Comparison of ENCODE assay signal across 15 mouse cellular contexts in the genomic region with DNA sequence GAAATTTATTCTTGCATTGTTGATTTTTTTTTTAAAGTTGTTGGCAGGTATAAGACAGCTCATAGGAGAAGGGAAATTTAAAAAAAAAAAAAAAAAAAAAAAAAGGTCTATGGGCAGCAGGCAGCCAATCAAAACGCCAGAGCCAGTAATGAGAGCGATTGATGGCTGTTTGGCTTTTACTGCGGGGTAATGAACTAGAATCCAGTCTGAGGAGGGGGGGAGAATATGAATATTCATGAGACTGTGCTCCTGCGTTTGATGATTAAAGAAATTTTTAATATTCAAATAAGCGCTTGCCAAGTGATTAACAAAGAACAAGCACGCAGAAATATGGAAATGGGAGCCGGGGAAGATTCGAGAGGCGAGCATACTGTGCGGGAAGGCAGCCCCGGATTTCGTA. TPM values are rescaled to one million over a fixed set of nuclear protein-coding genes. Genes with fewer than 3 reads are reported as not detected.
A peak's percentile ranks its signal among the peaks of the same experiment; 100 is the strongest.
DNase-seq lines count a peak whose midpoint lies in the region; ATAC-seq lines count a peak whose summit lies in the region.
"Had no signal": no experiment of that assay in that cellular context is flagged by ENCODE, and none has a peak within 500 bp of the region (broad histone marks: within the 10 kb centered on the region; RNA-seq: fewer than 3 reads in every experiment).

No protein-coding gene starts in this region.

- no peak overlapping the region for H3K4me3 ChIP-seq in neural tube, embryonic 11.5 days (ENCODE audit: low read depth, low read length)
- no peak overlapping the region for H3K4me3 ChIP-seq in forebrain, embryonic 16.5 days (replicated peaks; ENCODE audit: low read length)
- no peak overlapping the region for H3K4me3 ChIP-seq in midbrain, embryonic 14.5 days (replicated peaks; ENCODE audit: low read depth, low read length)
- no peak overlapping the region for H3K4me3 ChIP-seq in kidney, embryonic 15.5 days (replicated peaks)
- H3K4me3 ChIP-seq: embryonic facial prominence, embryonic 12.5 days; heart, embryonic 15.5 days had no signal

- H3K27me3 ChIP-seq in neural tube, embryonic 11.5 days (ENCODE audit: control insufficient read depth, insufficient read depth, low read length) = no peaks in the 10 kb centered on the region
- H3K27me3 ChIP-seq in forebrain, embryonic 16.5 days (replicated peaks; ENCODE audit: control insufficient read depth, insufficient read depth, low read length) = no peaks in the 10 kb centered on the region
- no peaks in the 10 kb centered on the region for H3K27me3 ChIP-seq in midbrain, embryonic 14.5 days (ENCODE audit: control insufficient read depth, insufficient read depth, low read length)
- no peaks in the 10 kb centered on the region for H3K27me3 ChIP-seq in kidney, embryonic 15.5 days
- H3K27me3 ChIP-seq: embryonic facial prominence, embryonic 12.5 days; heart, embryonic 15.5 days had no signal

- peaks cover 30% of the 10 kb centered on the region for H3K4me1 ChIP-seq in neural tube, embryonic 11.5 days (ENCODE audit: control insufficient read depth, insufficient read depth, low read length)
- peaks cover 87% of the 10 kb centered on the region for H3K4me1 ChIP-seq in forebrain, embryonic 16.5 days (replicated peaks; ENCODE audit: control insufficient read depth, insufficient read depth, low read length)
- H3K4me1 ChIP-seq in midbrain, embryonic 14.5 days (ENCODE audit: control insufficient read depth, insufficient read depth, low read length) = peaks cover 68% of the 10 kb centered on the region
- H3K4me1 ChIP-seq in kidney, embryonic 15.5 days = peaks cover 51% of the 10 kb centered on the region

- H3K9ac ChIP-seq in neural tube, embryonic 11.5 days (ENCODE audit: low read length) = no peak overlapping the region
- H3K9ac ChIP-seq in forebrain, embryonic 16.5 days (replicated peaks; ENCODE audit: low read depth, low read length) = no peak overlapping the region
- no peak overlapping the region for H3K9ac ChIP-seq in midbrain, embryonic 14.5 days (replicated peaks; ENCODE audit: low read length)
- no peak overlapping the region for H3K9ac ChIP-seq in kidney, embryonic 15.5 days
- H3K9ac ChIP-seq: embryonic facial prominence, embryonic 12.5 days; heart, embryonic 15.5 days had no signal

- no peaks in the 10 kb centered on the region for H3K36me3 ChIP-seq in neural tube, embryonic 11.5 days (ENCODE audit: control insufficient read depth, insufficient read depth, low read length)
- H3K36me3 ChIP-seq in forebrain, embryonic 16.5 days (ENCODE audit: control insufficient read depth, insufficient read depth) = no peaks in the 10 kb centered on the region
- no peaks in the 10 kb centered on the region for H3K36me3 ChIP-seq in midbrain, embryonic 14.5 days (ENCODE audit: control insufficient read depth, insufficient read depth, low read length)
- no peaks in the 10 kb centered on the region for H3K36me3 ChIP-seq in kidney, embryonic 15.5 days
- H3K36me3 ChIP-seq: embryonic facial prominence, embryonic 12.5 days; heart, embryonic 15.5 days had no signal

- 45% methylated on average over 12 of the region's 12 CpGs for WGBS in neural tube, embryonic 11.5 days
- WGBS in forebrain, embryonic 16.5 days = 14% methylated on average over 12 of the region's 12 CpGs
- 36% methylated on average over 12 of the region's 12 CpGs for WGBS in midbrain, embryonic 14.5 days
- 56% methylated on average over 12 of the region's 12 CpGs for WGBS in kidney, embryonic 15.5 days

- no peak overlapping the region for H3K27ac ChIP-seq in neural tube, embryonic 11.5 days (ENCODE audit: low read depth, low read length)
- H3K27ac ChIP-seq in forebrain, embryonic 16.5 days (ENCODE audit: low read length) = peak overlapping the region; percentile 81
- H3K27ac ChIP-seq in midbrain, embryonic 14.5 days (replicated peaks; ENCODE audit: low read depth, low read length) = peak overlapping the region; percentile 81; the same call in 1 of the 2 replicates
- H3K27ac ChIP-seq in kidney, embryonic 15.5 days = no peak overlapping the region
- H3K27ac ChIP-seq: heart, embryonic 15.5 days had no signal

- no peaks in the 10 kb centered on the region for H3K9me3 ChIP-seq in neural tube, embryonic 11.5 days (ENCODE audit: control insufficient read depth, low read length)
- no peaks in the 10 kb centered on the region for H3K9me3 ChIP-seq in forebrain, embryonic 16.5 days (ENCODE audit: control insufficient read depth, low read length)
- H3K9me3 ChIP-seq in midbrain, embryonic 14.5 days (ENCODE audit: control insufficient read depth, low read length) = no peaks in the 10 kb centered on the region
- H3K9me3 ChIP-seq in kidney, embryonic 15.5 days (replicated peaks) = no peaks in the 10 kb centered on the region
- H3K9me3 ChIP-seq: embryonic facial prominence, embryonic 12.5 days; heart, embryonic 15.5 days had no signal

- DNase-seq in neural tube, embryonic 11.5 days (ENCODE audit: low spot score) = no peak
- no peak for DNase-seq in neural tube, embryonic 10.5 days (ENCODE audit: extremely low spot score, low spot score)
- DNase-seq in midbrain, embryonic 14.5 days = peak; percentile 82
- no peak for DNase-seq in embryo, embryonic 11 days
- no peak for DNase-seq in urinary bladder, adult 2 months (ENCODE audit: low spot score)
- DNase-seq: adrenal gland, adult 8-10 months; B cell, adult 2 months; cerebellum, adult 11-12 months; cerebellum, postnatal 36 days; kidney, adult 2 months; kidney, postnatal 36 days had no signal

- peak; percentile 32; the same call in 1 of the 2 replicates for ATAC-seq in neural tube, embryonic 11.5 days (ENCODE audit: insufficient read depth, low FRiP score, low TSS enrichment)
- ATAC-seq in forebrain, embryonic 16.5 days = peak; percentile 67
- ATAC-seq in midbrain, embryonic 14.5 days (ENCODE audit: low FRiP score, low TSS enrichment) = peak; percentile 32
- ATAC-seq in kidney, embryonic 15.5 days (replicated peaks; ENCODE audit: low FRiP score) = no peak

- no peak overlapping the region for H3K4me2 ChIP-seq in neural tube, embryonic 11.5 days (ENCODE audit: low read depth)
- H3K4me2 ChIP-seq in forebrain, embryonic 16.5 days (ENCODE audit: low read length) = peak overlapping the region; percentile 46
- H3K4me2 ChIP-seq in midbrain, embryonic 14.5 days (ENCODE audit: low read length) = peak overlapping the region; percentile 41
- H3K4me2 ChIP-seq in kidney, embryonic 15.5 days = no peak overlapping the region
- H3K4me2 ChIP-seq: embryonic facial prominence, embryonic 12.5 days had no signal

RNA-seq across cellular contexts. Expression of gene Bcl11b, which starts 32.8 kb away (rescaled TPM):
- 9.4 and 9.5 TPM in 2 replicates for polyA plus RNA-seq in neural tube, embryonic 11.5 days (2014; fragmentation: Nextera tagmentation; extraction: Ambion mirVana)
- 81.4 and 87.9 TPM in 2 replicates for polyA plus RNA-seq in forebrain, embryonic 16.5 days (2015; fragmentation: Nextera tagmentation; extraction: Ambion mirVana)
- 38.4 and 43.3 TPM in 2 replicates for polyA plus RNA-seq in midbrain, embryonic 14.5 days (2014; fragmentation: Nextera tagmentation; extraction: Ambion mirVana)
- polyA plus RNA-seq in kidney, embryonic 15.5 days (2015; fragmentation: Nextera tagmentation; extraction: Ambion mirVana) = 3.1 and 3.8 TPM in 2 replicates
- 0.44 and 0.77 TPM in 2 replicates for polyA plus RNA-seq in urinary bladder, adult 2 months (2012; rRNA removed)

Comparison
In these comparisons a context has a peak if more than half of its experiments do, and no peak if none do; other contexts are left out.
1. H3K27ac ChIP-seq: peak in forebrain, embryonic 16.5 days (single experiment) and midbrain, embryonic 14.5 days (single experiment); none in neural tube, embryonic 11.5 days (single experiment) and kidney, embryonic 15.5 days (single experiment).
2. H3K4me2 ChIP-seq: peak in forebrain, embryonic 16.5 days (single experiment) and midbrain, embryonic 14.5 days (single experiment); none in neural tube, embryonic 11.5 days (single experiment) and kidney, embryonic 15.5 days (single experiment).